Mouse (Mus musculus): ENCODE data around the gene Vasp.

Gene Vasp

GRCm38 (mm10) chr7:19271238-19272172 lies at the start of gene Vasp:
Gene Vasp (minus strand): TSS chr7:19271817.
- DNase-seq: peak; percentile 91

- DNase-seq: no peak
Observed at GRCm38 (mm10) chr7:19320637-19321036, 49.0 kb upstream of the Vasp start.

GRCm38 (mm10) chr7:19319906-19320305 lies 48.3 kb upstream of the Vasp start:
- DNase-seq: peak; percentile 98

GRCm38 (mm10) chr7:19319458-19319857 lies 47.8 kb upstream of the Vasp start:
- DNase-seq: no peak

GRCm38 (mm10) chr7:19318676-19319075 lies 47.1 kb upstream of the Vasp start:
- no peak for DNase-seq

- DNase-seq: no peak
Observed at GRCm38 (mm10) chr7:19318201-19318600, 46.6 kb upstream of the Vasp start.

GRCm38 (mm10) chr7:19316451-19317161 lies 45.0 kb upstream of the Vasp start:
- DNase-seq: no peak

GRCm38 (mm10) chr7:19314033-19314432 lies 42.4 kb upstream of the Vasp start:
- no peak for DNase-seq

GRCm38 (mm10) chr7:19311991-19312390 lies 40.4 kb upstream of the Vasp start:
- DNase-seq: no peak

- DNase-seq: peak; percentile 97
Observed at GRCm38 (mm10) chr7:19309884-19310641, 38.4 kb upstream of the Vasp start, which contains the start of gene Fosb. Gene Fosb (minus strand): TSS chr7:19310051.

GRCm38 (mm10) chr7:19309278-19309883 lies 37.8 kb upstream of the Vasp start:
- DNase-seq: no peak

- DNase-seq: peak; percentile 97
Observed at GRCm38 (mm10) chr7:19308454-19309277, 37.0 kb upstream of the Vasp start.

GRCm38 (mm10) chr7:19307739-19308453 lies 36.3 kb upstream of the Vasp start:
- DNase-seq: peak; percentile 86

GRCm38 (mm10) chr7:19306819-19307738 lies 35.5 kb upstream of the Vasp start:
- no peak for DNase-seq

- DNase-seq: no peak
Observed at GRCm38 (mm10) chr7:19305796-19306765, 34.5 kb upstream of the Vasp start.

GRCm38 (mm10) chr7:19305413-19305735 lies 33.8 kb upstream of the Vasp start:
- no peak for DNase-seq

GRCm38 (mm10) chr7:19304501-19305412 lies 33.1 kb upstream of the Vasp start:
- no peak for DNase-seq

GRCm38 (mm10) chr7:19303770-19304169 lies 32.2 kb upstream of the Vasp start:
- DNase-seq: peak; percentile 74
